Mouse (Mus musculus): ENCODE data around the gene Ankrd65. TPM values are rescaled to one million over a fixed set of nuclear protein-coding genes. Genes with fewer than 3 reads are reported as not detected.

Ankrd65 gene
- polyA plus RNA-seq, 1 experiment from 2014 or later: 0.69 TPM

- peaks cover 18% of the 10 kb centered on the region for H3K4me1 ChIP-seq (replicated peaks; ENCODE audit: control insufficient read depth, insufficient read depth, low read length)
- H3K27me3 ChIP-seq (ENCODE audit: control insufficient read depth, insufficient read depth, low read depth, low read length): no peaks in the 10 kb centered on the region
- ATAC-seq (ENCODE audit: low read depth): peak; percentile 99
- H3K9me3 ChIP-seq (ENCODE audit: control insufficient read depth, low read length): no peaks in the 10 kb centered on the region
- H3K36me3 ChIP-seq (ENCODE audit: control insufficient read depth, insufficient read depth, low read length): peaks cover 4% of the 10 kb centered on the region
- H3K9ac ChIP-seq (ENCODE audit: low read length): peak within 1 kb of the TSS; percentile 82
- under 1% methylated on average over 63 of the region's 68 CpGs for WGBS
- peak within 1 kb of the TSS; percentile 98 for H3K4me2 ChIP-seq (ENCODE audit: low read depth, low read length)
- H3K27ac ChIP-seq (ENCODE audit: low read length): peak within 1 kb of the TSS; percentile 45
- H3K4me3 ChIP-seq (ENCODE audit: low read length): peak within 1 kb of the TSS; percentile 85
Observed at GRCm38 (mm10) chr4:155760613-155761355, 29.5 kb upstream of the Ankrd65 start, which contains the start of gene Atad3a. Atad3a (minus strand) TSS chr4:155761093.

DNA sequence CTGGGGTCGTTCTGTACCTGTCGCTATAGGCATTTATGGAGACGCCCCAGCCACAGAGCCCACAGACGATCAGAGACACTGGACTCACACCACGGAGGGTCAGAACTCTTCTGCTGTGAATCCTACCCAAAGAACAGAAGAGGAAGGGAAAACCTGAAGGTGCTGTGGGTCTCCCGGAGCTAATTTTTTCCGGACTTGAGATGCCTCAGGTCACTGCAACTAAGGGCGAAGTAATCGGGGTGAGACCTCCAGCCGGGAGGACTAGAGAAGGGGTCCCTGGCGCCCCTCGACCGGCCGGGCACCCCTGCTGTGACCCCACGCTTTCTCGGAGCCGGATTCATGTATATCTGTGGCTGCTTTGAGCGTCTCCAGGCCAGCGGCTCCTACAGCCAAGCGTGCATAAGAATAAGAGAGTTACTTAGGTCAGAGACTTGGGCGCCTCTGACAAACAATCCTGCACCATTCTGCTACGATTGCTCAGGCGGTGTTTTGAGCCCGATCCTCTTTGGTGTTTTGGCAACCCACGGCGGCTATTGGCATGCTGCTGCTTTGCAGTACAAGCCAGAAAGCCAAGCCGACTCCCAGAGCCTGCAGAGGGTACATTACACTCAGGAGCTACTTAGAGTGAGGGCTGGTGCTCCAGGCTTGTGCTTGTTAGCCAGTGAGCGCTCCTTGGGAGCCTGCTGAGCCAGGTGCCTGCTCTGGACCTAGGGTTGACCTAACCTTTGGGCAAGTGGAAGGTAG is 28.7 kb upstream of the Ankrd65 start:
- Histone ChIP-seq H3K27ac (ENCODE audit: low read length) (peak overlapping the region; percentile 45; the same call in 1 of the 2 replicates), H3K9ac (ENCODE audit: low read length) (peak overlapping the region; percentile 81), H3K9me3 (ENCODE audit: control insufficient read depth, low read length) (no peaks in the 10 kb centered on the region), H3K4me2 (ENCODE audit: low read depth, low read length) (peak overlapping the region; percentile 98), H3K4me1 (replicated peaks; ENCODE audit: control insufficient read depth, insufficient read depth, low read length) (peaks cover 18% of the 10 kb centered on the region), H3K4me3 (ENCODE audit: low read length) (peak overlapping the region; percentile 85), H3K36me3 (ENCODE audit: control insufficient read depth, insufficient read depth, low read length) (peaks cover under 1% of the 10 kb centered on the region), H3K27me3 (ENCODE audit: control insufficient read depth, insufficient read depth, low read depth, low read length) (no peaks in the 10 kb centered on the region)
- 0 out of 2 replicates have a peak, but pooled peaks have one; percentile 3 for ATAC-seq (ENCODE audit: low read depth)
- WGBS: 2% methylated on average over 28 of the region's 28 CpGs

DNA sequence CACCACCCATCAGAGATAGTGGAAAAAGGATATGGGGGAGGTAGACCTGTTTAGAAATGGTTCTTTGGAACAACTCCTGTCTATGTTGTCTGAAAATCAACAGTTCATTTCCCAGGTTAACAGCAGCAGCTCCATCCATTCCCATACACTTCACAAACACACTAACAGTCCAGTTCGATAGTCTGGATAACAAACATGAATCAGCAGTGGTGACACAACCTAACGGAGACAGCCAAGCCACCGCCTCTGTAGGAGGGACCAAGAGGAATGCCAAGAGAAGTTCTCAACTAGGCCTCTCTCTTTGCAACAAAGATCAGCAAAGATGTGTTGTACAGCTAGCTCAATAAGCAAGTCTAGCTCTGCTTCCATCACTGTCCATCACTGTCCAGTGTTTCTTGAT is 27.9 kb upstream of the Ankrd65 start:
- H3K27ac ChIP-seq (ENCODE audit: low read length): no peak overlapping the region
- H3K4me3 ChIP-seq (ENCODE audit: low read length): no peak overlapping the region
- H3K4me2 ChIP-seq (ENCODE audit: low read depth, low read length): no peak overlapping the region
- H3K27me3 ChIP-seq (ENCODE audit: control insufficient read depth, insufficient read depth, low read depth, low read length): no peaks in the 10 kb centered on the region
- H3K36me3 ChIP-seq (ENCODE audit: control insufficient read depth, insufficient read depth, low read length): no peaks in the 10 kb centered on the region
- no peaks in the 10 kb centered on the region for H3K9me3 ChIP-seq (ENCODE audit: control insufficient read depth, low read length)
- H3K9ac ChIP-seq (ENCODE audit: low read length): no peak overlapping the region
- WGBS: 78% methylated on average over 3 of the region's 3 CpGs
- ATAC-seq (ENCODE audit: low read depth): no peak
- peaks cover 18% of the 10 kb centered on the region for H3K4me1 ChIP-seq (replicated peaks; ENCODE audit: control insufficient read depth, insufficient read depth, low read length)

DNA sequence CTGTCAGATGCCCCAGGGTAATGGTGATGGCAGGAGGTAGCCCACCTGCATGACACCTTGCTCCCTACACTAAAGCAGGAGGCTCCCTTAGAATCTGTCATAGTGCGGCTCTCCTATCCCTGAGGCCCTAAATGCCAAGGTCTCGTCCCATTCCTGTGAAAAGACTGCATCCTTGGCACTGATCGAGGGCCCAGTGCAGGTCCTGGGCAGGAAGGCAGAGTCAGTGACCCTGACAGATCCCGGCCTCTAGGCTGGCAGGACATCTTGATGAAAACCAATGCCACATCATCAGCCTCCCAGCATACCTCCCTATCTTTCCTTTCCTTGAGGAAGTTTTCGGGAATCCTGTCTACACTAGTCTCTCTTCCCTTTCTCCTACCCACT is 20.8 kb upstream of the Ankrd65 start:
- Histone ChIP-seq H3K36me3 (ENCODE audit: control insufficient read depth, insufficient read depth, low read length) (no peaks in the 10 kb centered on the region), H3K4me3 (ENCODE audit: low read length) (peak overlapping the region; percentile 53), H3K4me2 (ENCODE audit: low read depth, low read length) (peak overlapping the region; percentile 74), H3K4me1 (replicated peaks; ENCODE audit: control insufficient read depth, insufficient read depth, low read length) (peaks cover 14% of the 10 kb centered on the region), H3K27ac (ENCODE audit: low read length) (no peak overlapping the region), H3K27me3 (ENCODE audit: control insufficient read depth, insufficient read depth, low read depth, low read length) (peaks cover 17% of the 10 kb centered on the region), H3K9me3 (ENCODE audit: control insufficient read depth, low read length) (no peaks in the 10 kb centered on the region), H3K9ac (ENCODE audit: low read length) (peak overlapping the region; percentile 75; the same call in 1 of the 2 replicates)
- ATAC-seq (ENCODE audit: low read depth): no peak
- WGBS: 57% methylated on average over 5 of the region's 5 CpGs

GRCm38 (mm10) chr4:155769880-155770512 is 20.2 kb upstream of the Ankrd65 start:
- Histone ChIP-seq H3K4me2 (ENCODE audit: low read depth, low read length) (peak overlapping the region; percentile 74), H3K9ac (ENCODE audit: low read length) (peak overlapping the region; percentile 75), H3K9me3 (ENCODE audit: control insufficient read depth, low read length) (no peaks in the 10 kb centered on the region), H3K27me3 (ENCODE audit: control insufficient read depth, insufficient read depth, low read depth, low read length) (peaks cover 17% of the 10 kb centered on the region), H3K4me3 (ENCODE audit: low read length) (peak overlapping the region; percentile 53), H3K27ac (ENCODE audit: low read length) (peak overlapping the region; percentile 30; the same call in 1 of the 2 replicates), H3K36me3 (ENCODE audit: control insufficient read depth, insufficient read depth, low read length) (no peaks in the 10 kb centered on the region), H3K4me1 (replicated peaks; ENCODE audit: control insufficient read depth, insufficient read depth, low read length) (peaks cover 19% of the 10 kb centered on the region)
- peak; percentile 91 for ATAC-seq (ENCODE audit: low read depth)
- 1% methylated on average over 39 of the region's 39 CpGs for WGBS

- peak overlapping the region; percentile 53 for H3K4me3 ChIP-seq (ENCODE audit: low read length)
- H3K36me3 ChIP-seq (ENCODE audit: control insufficient read depth, insufficient read depth, low read length): no peaks in the 10 kb centered on the region
- H3K27ac ChIP-seq (ENCODE audit: low read length): no peak overlapping the region
- WGBS: 31% methylated on average over 24 of the region's 24 CpGs
- no peak for ATAC-seq (ENCODE audit: low read depth)
- peak overlapping the region; percentile 74 for H3K4me2 ChIP-seq (ENCODE audit: low read depth, low read length)
- no peaks in the 10 kb centered on the region for H3K9me3 ChIP-seq (ENCODE audit: control insufficient read depth, low read length)
- peaks cover 17% of the 10 kb centered on the region for H3K27me3 ChIP-seq (ENCODE audit: control insufficient read depth, insufficient read depth, low read depth, low read length)
- H3K4me1 ChIP-seq (replicated peaks; ENCODE audit: control insufficient read depth, insufficient read depth, low read length): peaks cover 24% of the 10 kb centered on the region
- peak overlapping the region; percentile 75 for H3K9ac ChIP-seq (ENCODE audit: low read length)
Observed at GRCm38 (mm10) chr4:155770626-155771025, 19.6 kb upstream of the Ankrd65 start.

GRCm38 (mm10) chr4:155771706-155772105 is 18.5 kb upstream of the Ankrd65 start:
- Histone ChIP-seq H3K36me3 (ENCODE audit: control insufficient read depth, insufficient read depth, low read length) (no peaks in the 10 kb centered on the region), H3K4me3 (ENCODE audit: low read length) (no peak overlapping the region), H3K27ac (ENCODE audit: low read length) (no peak overlapping the region), H3K27me3 (ENCODE audit: control insufficient read depth, insufficient read depth, low read depth, low read length) (peaks cover 17% of the 10 kb centered on the region), H3K9ac (ENCODE audit: low read length) (no peak overlapping the region), H3K4me2 (ENCODE audit: low read depth, low read length) (no peak overlapping the region), H3K9me3 (ENCODE audit: control insufficient read depth, low read length) (no peaks in the 10 kb centered on the region), H3K4me1 (replicated peaks; ENCODE audit: control insufficient read depth, insufficient read depth, low read length) (peaks cover 32% of the 10 kb centered on the region)
- 55% methylated on average over 2 of the region's 2 CpGs for WGBS
- ATAC-seq (ENCODE audit: low read depth): no peak

GRCm38 (mm10) chr4:155772786-155773185 is 17.5 kb upstream of the Ankrd65 start:
- H3K4me1 ChIP-seq (replicated peaks; ENCODE audit: control insufficient read depth, insufficient read depth, low read length): peaks cover 43% of the 10 kb centered on the region
- no peak overlapping the region for H3K4me3 ChIP-seq (ENCODE audit: low read length)
- H3K4me2 ChIP-seq (ENCODE audit: low read depth, low read length): no peak overlapping the region
- 84% methylated on average over 13 of the region's 13 CpGs for WGBS
- H3K27ac ChIP-seq (ENCODE audit: low read length): no peak overlapping the region
- H3K9ac ChIP-seq (ENCODE audit: low read length): no peak overlapping the region
- H3K36me3 ChIP-seq (ENCODE audit: control insufficient read depth, insufficient read depth, low read length): no peaks in the 10 kb centered on the region
- ATAC-seq (ENCODE audit: low read depth): no peak
- peaks cover 17% of the 10 kb centered on the region for H3K27me3 ChIP-seq (ENCODE audit: control insufficient read depth, insufficient read depth, low read depth, low read length)
- H3K9me3 ChIP-seq (ENCODE audit: control insufficient read depth, low read length): no peaks in the 10 kb centered on the region

Data from lung, embryonic 16.5 days (tissue).